Mouse (Mus musculus) layer of hippocampus, postnatal 36 days (tissue): ENCODE results near the gene Pigr. TPM values are rescaled to one million over a fixed set of nuclear protein-coding genes. Genes with fewer than 3 reads are reported as not detected.

Experiments used
- DNase-seq, 2 experiments: peaks; one replicate each; pipeline ENCODE4 v3.0.0; 2022
- total RNA-seq, 2 experiments: library from RNA; stranded (reverse); gene quantifications; 2 replicates each; pipeline ENCODE4 v1.2.3; 2021

Gene Pigr
- not detected for total RNA-seq

GRCm38 (mm10) chr1:130826448-130826847 lies at the start of gene Pigr:
Pigr (plus strand) TSS chr1:130826684.
- no peak for DNase-seq

GRCm38 (mm10) chr1:130779867-130780266 lies 46.6 kb upstream of the Pigr start:
- no peak for DNase-seq

DNA sequence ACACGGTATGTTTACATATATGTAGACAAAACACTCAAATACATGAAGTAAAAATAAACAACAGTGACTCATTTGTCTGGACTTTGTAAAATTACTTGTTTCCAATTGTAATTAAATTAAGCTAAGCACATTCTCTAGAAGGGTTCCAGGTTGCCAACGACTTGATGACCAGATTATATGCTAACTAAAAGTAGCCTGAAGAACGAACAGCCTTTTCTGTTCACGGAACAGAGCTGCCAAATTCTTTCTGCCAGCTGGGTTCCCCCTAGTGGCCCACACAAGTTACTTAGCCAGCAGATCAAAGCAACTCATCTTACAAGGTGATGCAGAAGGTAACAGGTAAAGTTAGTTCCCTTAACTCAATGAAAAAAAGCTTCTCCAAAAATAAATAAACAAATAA lies 42.4 kb upstream of the Pigr start:
- DNase-seq, result no peak

GRCm38 (mm10) chr1:130787001-130787400 lies 39.5 kb upstream of the Pigr start:
- DNase-seq, result no peak

GRCm38 (mm10) chr1:130789512-130790451 lies 36.7 kb upstream of the Pigr start:
- no peak for DNase-seq

DNA sequence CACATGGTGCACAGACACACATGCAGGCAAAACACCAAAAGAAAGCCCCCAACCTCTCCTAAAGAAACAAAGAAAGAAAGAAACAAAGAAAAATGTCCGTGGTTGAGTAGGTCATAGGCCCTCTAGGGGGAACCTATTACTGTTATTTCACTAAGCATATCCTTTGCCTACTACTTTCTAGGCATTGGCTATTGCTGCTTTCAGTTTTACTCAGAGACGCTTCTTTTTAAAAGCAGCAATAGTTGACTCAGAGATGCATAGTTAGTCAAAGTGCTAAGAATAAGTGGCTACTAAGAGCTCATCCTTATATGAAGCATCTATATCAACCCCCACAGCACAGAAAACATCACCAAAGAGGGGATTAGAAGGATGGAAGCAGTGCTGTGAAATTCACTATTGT lies 31.2 kb upstream of the Pigr start:
- DNase-seq, result no peak

DNA sequence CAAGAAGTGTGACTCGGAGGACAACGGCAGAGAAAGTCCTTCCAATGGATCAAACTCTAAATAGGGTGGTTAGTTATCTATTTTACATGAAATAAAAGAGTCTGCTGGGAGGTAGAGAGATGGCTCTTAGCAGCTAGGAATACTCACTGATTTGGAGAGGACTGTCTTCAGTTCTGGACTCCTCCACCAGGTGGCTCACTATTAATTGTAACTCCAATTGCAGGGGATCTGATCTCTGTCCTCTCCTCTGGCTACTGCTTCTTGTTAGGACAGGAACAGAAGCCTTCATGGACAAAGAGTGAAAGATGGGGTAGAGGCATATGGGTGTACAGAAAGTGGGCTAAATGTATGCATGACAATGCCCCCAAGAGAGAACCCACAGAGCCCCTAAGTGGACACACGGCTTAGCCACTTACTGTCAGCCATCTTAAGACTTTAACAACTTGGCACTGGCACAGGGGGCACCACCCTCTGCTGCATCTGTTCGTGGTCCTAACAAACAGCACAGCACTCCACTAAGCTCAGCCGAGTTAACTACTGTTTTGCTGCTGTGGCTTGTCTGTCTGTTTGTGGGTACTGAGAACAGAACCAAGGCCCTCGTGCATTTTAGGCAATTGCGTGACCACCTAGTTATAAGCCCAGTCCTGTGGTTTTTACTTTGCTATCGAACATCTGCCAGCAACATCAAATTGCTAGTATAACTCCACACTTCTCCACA lies 29.4 kb upstream of the Pigr start:
- DNase-seq, result peak in 1 of 2 experiments; percentile 16

DNA sequence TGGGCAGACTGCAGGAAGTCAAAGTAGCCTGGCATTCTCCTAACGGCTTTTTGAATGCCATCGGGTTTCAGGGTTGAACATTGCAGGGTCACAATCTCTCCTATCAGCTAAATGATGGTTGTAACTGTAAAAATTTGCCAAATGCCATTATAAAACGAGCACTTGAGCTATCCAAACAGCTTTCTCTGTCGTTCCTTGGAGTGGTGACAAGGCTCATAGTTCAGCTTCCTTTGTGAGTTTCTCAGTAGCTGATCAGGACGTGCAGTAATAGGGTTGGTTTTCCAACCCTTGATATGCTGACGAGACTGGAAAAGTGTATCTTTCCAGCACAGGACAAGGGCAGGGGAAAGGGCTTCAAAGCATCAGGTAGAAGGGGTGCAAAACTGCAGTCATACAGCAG lies 28.4 kb upstream of the Pigr start:
- DNase-seq, result no peak

DNA sequence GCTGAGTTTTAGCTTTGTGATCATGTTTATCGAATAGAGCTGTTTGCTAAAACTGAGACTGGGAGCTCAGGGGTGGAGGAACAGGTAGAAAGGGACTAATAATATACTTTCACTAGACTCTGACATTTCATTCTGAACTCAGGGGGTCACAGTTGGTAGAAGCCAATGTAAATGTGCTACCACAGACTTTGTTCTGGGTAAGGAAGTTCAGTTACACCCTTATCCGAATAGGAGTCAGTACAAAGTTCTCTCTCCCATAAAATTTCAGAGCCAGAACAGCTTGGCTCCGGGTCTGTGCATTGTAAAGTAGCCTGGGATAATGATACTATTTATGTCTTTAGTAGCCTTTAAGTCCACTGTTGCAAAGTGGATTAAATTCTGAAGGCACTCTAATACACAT lies 27.9 kb upstream of the Pigr start:
- no peak for DNase-seq

DNA sequence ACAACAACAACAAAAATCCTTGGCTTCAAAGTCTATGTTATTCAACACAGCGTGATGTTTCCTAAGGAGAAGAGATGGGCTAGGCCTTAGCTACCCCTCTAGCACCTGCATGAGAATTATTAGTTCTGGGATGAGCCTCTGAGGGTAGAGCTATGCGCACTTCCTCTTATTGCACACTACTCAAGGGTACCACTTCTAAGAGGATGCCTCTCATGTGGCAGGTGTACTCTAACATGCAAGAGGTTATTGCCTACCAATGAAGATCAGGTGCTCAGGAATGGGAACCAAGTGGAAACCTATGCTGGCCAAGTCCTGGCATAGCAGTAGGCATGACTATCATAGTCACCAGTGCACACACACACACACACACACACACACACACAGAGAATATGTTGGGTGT lies 27.1 kb upstream of the Pigr start:
- DNase-seq, result no peak

DNA sequence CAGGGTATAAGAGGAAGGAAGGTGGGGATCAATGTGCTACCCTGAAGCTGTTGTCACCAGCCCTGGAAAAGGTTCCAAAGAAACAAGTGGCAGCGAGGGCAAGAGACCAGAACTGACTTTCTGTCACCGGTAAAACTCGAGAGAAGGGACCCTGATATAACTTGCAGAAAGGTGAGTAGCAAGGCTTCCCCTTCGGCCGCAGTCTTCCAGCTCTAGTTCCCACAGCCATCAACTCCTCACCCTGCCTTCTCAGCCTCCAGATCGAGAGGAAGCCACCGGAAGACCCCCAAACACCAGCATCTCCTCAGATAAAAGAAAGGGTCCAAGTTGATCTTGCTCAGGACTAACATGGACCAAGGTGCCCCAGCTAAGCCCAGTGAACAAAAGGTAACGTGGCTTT lies 25.9 kb upstream of the Pigr start, which contains the start of gene Fcamr:
Gene Fcamr, plus strand, starts transcription at position 301 of the 400 bp plus-strand sequence.
- DNase-seq, result no peak

- no peak for DNase-seq
These were observed 25.0 kb upstream of the Pigr start for GRCm38 (mm10) chr1:130801511-130801910.

- DNase-seq, result no peak
These were observed 23.5 kb upstream of the Pigr start for GRCm38 (mm10) chr1:130802976-130803375.

DNA sequence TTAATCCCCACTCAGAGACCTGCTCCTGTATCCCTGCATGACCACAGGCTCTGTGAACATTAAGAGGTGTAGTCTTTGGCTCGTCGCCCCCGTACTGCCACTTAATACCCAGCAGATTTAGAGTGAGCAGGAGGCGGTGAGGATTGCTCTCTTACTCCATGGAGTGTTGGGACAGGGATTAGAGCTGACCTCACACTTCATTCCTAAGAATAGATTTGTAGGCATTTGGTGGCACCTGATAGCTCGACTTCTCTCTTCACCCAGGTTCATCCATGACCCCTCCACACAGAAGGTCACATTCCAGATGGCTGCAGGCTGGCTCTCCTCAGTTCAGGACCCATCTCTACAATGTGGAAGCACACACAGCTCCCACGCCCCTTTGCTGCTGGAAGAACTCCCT lies 22.2 kb upstream of the Pigr start:
- DNase-seq, result no peak

- no peak for DNase-seq
These were observed 15.6 kb upstream of the Pigr start for GRCm38 (mm10) chr1:130810906-130811305.

DNA sequence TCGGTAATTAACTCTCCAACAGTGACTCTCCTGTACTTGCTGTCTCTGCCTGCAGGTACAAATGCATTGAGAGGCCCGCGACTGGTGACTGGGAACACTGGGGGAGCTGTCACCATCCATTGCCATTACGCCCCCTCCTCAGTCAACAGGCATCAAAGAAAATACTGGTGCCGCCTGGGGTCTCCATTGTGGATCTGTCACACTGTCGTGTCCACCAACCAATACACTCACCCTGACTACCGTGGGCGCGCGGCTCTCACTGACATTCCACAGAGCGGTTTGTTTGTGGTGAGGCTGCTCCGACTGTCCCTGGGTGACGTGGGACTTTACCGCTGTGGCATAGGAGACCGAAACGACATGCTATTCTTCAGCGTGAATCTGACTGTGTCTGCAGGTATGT lies 15.2 kb upstream of the Pigr start:
- DNase-seq, result no peak

- DNase-seq, result no peak
These were observed 6.7 kb upstream of the Pigr start for GRCm38 (mm10) chr1:130819737-130820136.

DNA sequence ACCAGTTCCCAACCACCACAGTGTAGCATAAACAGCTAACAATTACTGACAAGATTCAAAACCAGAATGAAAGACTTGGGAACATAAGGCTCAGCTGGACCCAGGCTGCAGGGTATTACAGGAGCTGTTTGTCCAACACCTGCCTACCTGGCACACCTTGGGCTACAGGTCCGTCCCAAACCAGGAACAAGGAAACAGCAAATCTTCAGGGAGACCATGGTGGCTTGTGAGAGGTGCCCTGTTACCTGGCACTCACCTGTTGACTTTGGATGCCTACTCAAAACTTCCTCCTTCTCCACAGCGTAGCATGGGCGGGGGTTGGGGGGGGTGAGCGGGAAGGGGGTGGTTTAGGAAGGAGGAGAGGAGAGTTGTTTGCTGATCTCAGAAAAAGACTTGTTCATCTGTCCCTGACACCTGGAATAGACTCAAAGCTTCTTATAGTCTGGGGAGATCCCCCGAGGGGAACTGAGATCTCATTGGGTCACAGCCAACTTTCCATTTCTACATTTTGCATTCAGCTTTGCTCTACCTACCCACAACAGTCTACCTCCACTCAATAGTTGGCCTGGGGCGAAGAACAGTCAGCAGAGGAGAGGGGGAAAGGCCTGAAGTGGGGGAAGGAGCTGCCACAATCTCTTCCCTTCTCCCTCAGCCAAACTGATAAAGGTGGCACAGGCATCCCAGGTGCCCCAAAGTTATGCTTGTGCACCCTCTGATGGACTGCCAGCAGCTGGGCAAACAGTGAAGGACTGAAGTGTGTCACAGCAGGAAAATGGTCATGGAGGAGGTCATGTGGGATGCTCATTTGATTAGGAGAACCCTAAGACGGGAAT lies 6.0 kb upstream of the Pigr start:
- no peak for DNase-seq

- DNase-seq, result no peak
These were observed 5.4 kb upstream of the Pigr start for GRCm38 (mm10) chr1:130821149-130821471.

- no peak for DNase-seq
These were observed 4.4 kb upstream of the Pigr start for GRCm38 (mm10) chr1:130821911-130822625.

GRCm38 (mm10) chr1:130828656-130829055 lies 2.2 kb downstream of the Pigr start:
- DNase-seq, result no peak
